Mouse (Mus musculus) kidney, postnatal 0 days (tissue): ENCODE results near the gene Ankrd11. TPM values are rescaled to one million over a fixed set of nuclear protein-coding genes. Genes with fewer than 3 reads are reported as not detected.

ENCODE experiments used
- ATAC-seq: fragments of 200-750 bp; cut with Nextera tagmentation; replicated peaks from 2 replicates; pipeline ENCODE4 v1.8.0; 2017; ENCODE audit warnings: low read depth, moderate number of reproducible peaks, moderate TSS enrichment, moderate library complexity; ENCODE audit not compliant: low FRiP score
- DNase-seq: peaks from one replicate; pipeline ENCODE4 v3.0.0-alpha.2; 2016; ENCODE audit warnings: low spot score
- H3K27ac ChIP-seq: fragments of 300-500 bp; sonication (generic); 2 replicates; pipeline ENCODE4 v1.5.1; 2014; ENCODE audit warnings: mild to moderate bottlenecking
- H3K27me3 ChIP-seq: fragments of 300-500 bp; sonication (generic); 2 replicates; pipeline ENCODE4 v1.6.1; 2014; ENCODE audit warnings: low read length, mixed read lengths; ENCODE audit not compliant: insufficient read depth
- H3K36me3 ChIP-seq: fragments of 300-500 bp; sonication (generic); 2 replicates; pipeline ENCODE4 v1.6.1; 2014; ENCODE audit warnings: low read length, mixed read lengths; ENCODE audit not compliant: insufficient read depth
- H3K4me1 ChIP-seq: fragments of 300-500 bp; sonication (generic); replicated peaks from 2 replicates; pipeline ENCODE4 v1.6.1; 2014; ENCODE audit warnings: antibody characterized with exemption, low read length, mixed read lengths; ENCODE audit not compliant: insufficient read depth
- H3K4me2 ChIP-seq: fragments of 300-500 bp; sonication (generic); 2 replicates; pipeline ENCODE4 v1.6.1; 2014; ENCODE audit warnings: mild to moderate bottlenecking, low read length, moderate library complexity, mixed read lengths
- H3K4me3 ChIP-seq: fragments of 300-500 bp; sonication (generic); replicated peaks from 2 replicates; pipeline ENCODE4 v1.5.1; 2014; ENCODE audit warnings: low read depth, low read length
- H3K9ac ChIP-seq: fragments of 300-500 bp; sonication (generic); 2 replicates; pipeline ENCODE4 v1.6.1; 2014; ENCODE audit warnings: low read depth, low read length
- H3K9me3 ChIP-seq: fragments of 300-500 bp; sonication (generic); replicated peaks from 2 replicates; pipeline ENCODE4 v1.6.1; 2016; ENCODE audit warnings: low read length, inconsistent platforms, mixed read lengths
- CTCF ChIP-seq: IDR thresholded peaks from 2 replicates; pipeline ENCODE4 v1.5.1; 2016; ENCODE audit warnings: antibody characterized with exemption, low read depth, mild to moderate bottlenecking, moderate library complexity
- WGBS: fragments of 180-500 bp; shearing (Covaris S2); extraction: QIAGEN DNeasy Blood & Tissue Kit; methylation state at CpG from one replicate; pipeline ENCODE4 v1.1.7; 2014; 5-methylcytosine and 5-hydroxymethylcytosine counted together
- polyA plus RNA-seq: library from polyadenylated mRNA; unstranded; fragments of >200 nt; fragmentation: Nextera tagmentation; extraction: Ambion mirVana; gene quantifications from 2 replicates; pipeline ENCODE4 v1.2.1, GENCODE M21; 2015

The Ankrd11 gene
- polyA plus RNA-seq, 1 experiment from 2014 or later = 57.9 TPM

DNA sequence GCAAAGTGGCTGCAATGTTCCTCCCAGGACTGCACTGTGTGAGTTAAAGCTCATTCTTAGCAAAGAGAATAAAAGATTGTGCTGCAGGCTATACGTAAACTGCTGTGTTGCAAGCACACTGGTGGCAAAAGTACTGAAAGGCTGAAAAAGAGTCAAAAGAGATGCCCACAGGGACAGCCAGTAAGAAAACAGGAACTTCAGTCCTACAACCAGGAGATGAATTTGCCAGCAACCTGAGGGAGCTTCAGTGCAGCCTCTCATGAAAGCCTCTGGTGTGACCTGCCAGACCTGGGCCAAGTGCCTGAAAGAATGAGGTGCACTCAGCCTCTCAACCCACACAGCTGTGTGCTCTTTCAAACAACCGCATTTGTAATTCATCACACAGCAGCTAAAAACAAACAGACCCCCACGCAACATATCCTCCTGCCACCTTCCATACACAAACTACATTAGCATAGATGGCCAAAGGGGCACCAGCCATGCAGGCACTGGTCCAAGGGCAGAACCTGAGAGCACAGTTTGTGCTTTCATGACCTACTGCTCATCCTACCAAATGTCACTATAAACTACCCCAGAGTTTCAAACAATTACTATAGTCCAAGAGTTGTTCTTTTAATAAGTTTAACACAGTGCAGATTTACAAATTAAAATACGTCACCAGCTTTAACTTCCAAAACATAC, 23.5 kb downstream of the Ankrd11 start:
- 61% methylated on average over 4 of the region's 4 CpGs for WGBS
- H3K36me3 ChIP-seq = no peaks in the 10 kb centered on the region
- no peak overlapping the region for H3K4me3 ChIP-seq
- no peak overlapping the region for H3K9ac ChIP-seq
- DNase-seq (no peak), ATAC-seq (no peak)
- TF ChIP-seq CTCF = no peak
- H3K27ac ChIP-seq = 0 out of 2 replicates have a peak overlapping the region, but pooled peaks have one; percentile 10
- no peak overlapping the region for H3K4me2 ChIP-seq
- peaks cover 20% of the 10 kb centered on the region; the same call in 1 of the 2 replicates for H3K4me1 ChIP-seq
- no peaks in the 10 kb centered on the region for H3K27me3 ChIP-seq
- no peaks in the 10 kb centered on the region for H3K9me3 ChIP-seq

DNA sequence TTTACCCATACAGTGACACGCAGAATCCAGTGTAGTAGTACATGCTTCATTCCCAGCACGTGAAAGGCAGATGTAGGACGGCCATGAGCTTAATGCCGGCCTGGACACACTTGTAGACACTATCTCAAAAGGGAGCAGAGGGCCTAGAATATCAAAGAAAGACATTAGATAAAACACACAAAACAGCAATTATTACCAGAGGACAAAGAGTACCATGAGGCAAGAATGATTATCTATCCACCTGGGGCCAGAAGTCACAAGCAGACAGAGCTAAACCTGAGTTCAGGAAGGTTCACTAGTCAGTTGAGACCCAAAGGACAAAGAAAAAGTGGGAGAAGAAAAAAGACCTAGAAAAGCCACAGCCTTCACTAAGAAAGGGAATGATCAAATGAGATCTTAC, 24.9 kb downstream of the Ankrd11 start:
- no peaks in the 10 kb centered on the region for H3K27me3 ChIP-seq
- no peaks in the 10 kb centered on the region for H3K9me3 ChIP-seq
- H3K27ac ChIP-seq = no peak overlapping the region
- no peak for TF ChIP-seq CTCF
- DNase-seq (no peak), ATAC-seq (no peak)
- H3K36me3 ChIP-seq = no peaks in the 10 kb centered on the region
- H3K4me2 ChIP-seq = no peak overlapping the region
- H3K4me3 ChIP-seq = no peak overlapping the region
- WGBS = 92% methylated on average over 4 of the region's 4 CpGs
- H3K9ac ChIP-seq = no peak overlapping the region
- peaks cover 20% of the 10 kb centered on the region; the same call in 1 of the 2 replicates for H3K4me1 ChIP-seq

DNA sequence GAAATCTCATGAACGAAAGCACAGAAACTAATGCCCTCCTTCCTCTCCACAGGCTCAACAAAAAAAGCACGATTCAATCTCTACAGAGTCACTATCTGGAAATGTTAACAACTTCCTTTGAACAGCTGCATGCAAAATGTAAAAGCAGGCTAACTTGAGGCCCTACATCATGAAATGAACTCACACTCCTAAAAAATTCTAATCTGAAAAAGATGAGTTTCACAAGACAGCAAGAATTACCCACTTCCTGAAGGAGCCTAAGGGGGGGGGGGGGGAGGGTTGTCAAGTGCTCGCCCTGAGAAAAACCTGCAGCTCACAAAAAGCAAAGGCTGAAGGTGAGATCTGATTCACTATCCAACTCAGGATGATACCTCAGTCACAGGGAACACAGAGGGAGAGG, 27.0 kb downstream of the Ankrd11 start:
- Histone ChIP-seq H3K4me3 (no peak overlapping the region), H3K27ac (no peak overlapping the region), H3K27me3 (no peaks in the 10 kb centered on the region), H3K9me3 (no peaks in the 10 kb centered on the region), H3K4me1 (peaks cover 6% of the 10 kb centered on the region; the same call in 1 of the 2 replicates), H3K9ac (no peak overlapping the region), H3K4me2 (no peak overlapping the region), H3K36me3 (no peaks in the 10 kb centered on the region)
- ATAC-seq (no peak), DNase-seq (no peak)
- TF ChIP-seq CTCF = no peak
- WGBS = 38% methylated on average over 3 of the region's 3 CpGs

DNA sequence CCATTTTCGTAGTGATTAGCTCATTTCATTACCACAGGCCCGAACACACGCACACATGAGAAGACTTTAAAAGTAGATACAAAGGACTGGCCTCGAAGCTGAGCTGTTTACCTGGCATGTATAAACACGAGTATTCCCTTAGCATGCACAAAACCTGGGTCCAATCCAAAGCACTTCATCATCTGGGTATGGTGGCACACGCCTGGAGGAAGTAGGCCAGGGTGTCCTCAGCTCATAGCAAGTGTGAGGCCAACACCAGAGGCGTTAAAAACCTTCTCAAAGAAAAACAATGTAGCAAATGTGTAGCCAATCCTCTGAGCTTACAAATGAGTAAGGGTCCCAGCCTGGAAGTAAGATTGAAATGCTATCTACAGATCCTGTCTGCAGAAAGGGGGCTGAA, 27.6 kb downstream of the Ankrd11 start:
- Histone ChIP-seq H3K9me3 (no peaks in the 10 kb centered on the region), H3K27ac (no peak overlapping the region), H3K36me3 (no peaks in the 10 kb centered on the region), H3K9ac (no peak overlapping the region), H3K4me3 (no peak overlapping the region), H3K27me3 (no peaks in the 10 kb centered on the region), H3K4me1 (peaks cover 6% of the 10 kb centered on the region; the same call in 1 of the 2 replicates), H3K4me2 (no peak overlapping the region)
- ATAC-seq (no peak), DNase-seq (no peak)
- TF ChIP-seq CTCF = no peak
- 67% methylated on average over 7 of the region's 7 CpGs for WGBS

DNA sequence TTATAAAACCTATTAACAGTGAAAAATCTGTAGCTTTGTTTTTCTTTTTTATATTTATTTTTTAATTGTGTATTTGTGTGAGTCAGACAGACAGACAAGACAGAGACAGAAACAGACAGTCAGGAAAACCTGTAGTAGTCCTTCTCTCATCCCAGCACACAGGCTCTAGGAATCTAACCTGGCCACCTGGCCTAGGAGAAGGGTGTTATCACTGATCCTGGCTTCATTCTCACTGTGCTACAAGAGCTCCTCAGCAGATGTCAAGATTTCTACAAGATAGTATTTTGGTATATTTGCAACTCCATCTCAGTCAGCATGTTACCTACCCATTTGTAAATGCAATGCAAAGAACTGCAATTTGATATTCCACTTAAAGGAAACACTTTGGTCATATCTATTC, 30.8 kb downstream of the Ankrd11 start:
- no peak overlapping the region for H3K27ac ChIP-seq
- no peak overlapping the region for H3K4me3 ChIP-seq
- ATAC-seq (no peak), DNase-seq (no peak)
- no peaks in the 10 kb centered on the region for H3K27me3 ChIP-seq
- H3K4me2 ChIP-seq = no peak overlapping the region
- TF ChIP-seq CTCF = no peak
- no peaks in the 10 kb centered on the region for H3K4me1 ChIP-seq
- H3K36me3 ChIP-seq = no peaks in the 10 kb centered on the region
- H3K9ac ChIP-seq = no peak overlapping the region
- no peaks in the 10 kb centered on the region for H3K9me3 ChIP-seq

DNA sequence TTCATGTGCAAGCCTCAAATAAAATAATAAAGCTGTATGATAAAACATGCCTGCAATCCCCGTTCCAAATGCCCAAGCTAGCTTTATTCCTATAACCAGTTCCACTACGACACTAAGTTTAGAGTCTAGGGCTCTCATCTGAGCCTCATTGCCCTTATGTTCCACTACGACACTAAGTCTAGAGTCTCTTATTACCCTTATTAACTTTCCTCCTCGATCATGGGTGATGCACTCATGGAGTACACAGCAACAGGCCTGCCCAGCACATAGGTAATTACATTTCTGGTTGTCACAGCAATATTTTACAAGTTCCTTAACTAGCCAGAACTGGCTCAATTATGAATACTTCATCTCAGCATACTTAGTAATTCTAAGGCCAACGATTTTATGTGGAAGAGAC, 36.3 kb downstream of the Ankrd11 start:
- ATAC-seq (no peak), DNase-seq (no peak)
- no peaks in the 10 kb centered on the region for H3K9me3 ChIP-seq
- peaks cover 20% of the 10 kb centered on the region for H3K4me1 ChIP-seq
- H3K4me3 ChIP-seq = no peak overlapping the region
- no peaks in the 10 kb centered on the region for H3K27me3 ChIP-seq
- no peak overlapping the region for H3K4me2 ChIP-seq
- H3K36me3 ChIP-seq = no peaks in the 10 kb centered on the region
- H3K27ac ChIP-seq = no peak overlapping the region
- WGBS = 61% methylated on average over 5 of the region's 5 CpGs
- no peak overlapping the region for H3K9ac ChIP-seq
- TF ChIP-seq CTCF = no peak

DNA sequence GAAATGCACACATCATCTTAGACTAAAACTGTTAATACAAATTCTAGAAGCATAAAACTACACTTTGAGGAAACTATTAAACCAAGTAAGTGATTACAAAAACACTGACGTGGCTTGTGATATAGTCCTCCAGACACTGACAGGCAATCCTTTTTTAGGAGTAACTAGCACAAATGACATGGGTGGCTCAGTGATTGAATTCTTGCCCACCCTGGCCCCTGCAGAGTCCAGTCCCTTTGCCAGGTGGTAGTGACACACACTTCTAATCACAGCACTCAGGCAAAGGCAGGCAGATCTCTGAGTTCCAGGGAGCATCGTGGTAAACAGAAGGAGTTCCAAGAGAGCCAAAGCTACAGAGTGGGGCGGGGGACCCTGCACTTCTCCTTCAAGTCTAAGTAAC, 36.7 kb downstream of the Ankrd11 start:
- H3K9me3 ChIP-seq = no peaks in the 10 kb centered on the region
- ATAC-seq (no peak), DNase-seq (no peak)
- H3K9ac ChIP-seq = no peak overlapping the region
- H3K27me3 ChIP-seq = no peaks in the 10 kb centered on the region
- H3K4me3 ChIP-seq = no peak overlapping the region
- no peaks in the 10 kb centered on the region for H3K36me3 ChIP-seq
- 46% methylated on average over 3 of the region's 3 CpGs for WGBS
- no peak overlapping the region for H3K4me2 ChIP-seq
- no peak for TF ChIP-seq CTCF
- H3K4me1 ChIP-seq = peaks cover 20% of the 10 kb centered on the region
- H3K27ac ChIP-seq = no peak overlapping the region
